Mouse (Mus musculus) kidney, postnatal 0 days (tissue): ENCODE measurements around the gene Nrg3. TPM values are rescaled to one million over a fixed set of nuclear protein-coding genes. Genes with fewer than 3 reads are reported as not detected.

ENCODE experiments used
- ATAC-seq: fragments of 200-750 bp; cut with Nextera tagmentation; replicated peaks from 2 replicates; pipeline ENCODE4 v1.8.0; 2017; ENCODE audit warnings: low read depth, moderate number of reproducible peaks, moderate TSS enrichment, moderate library complexity; ENCODE audit not compliant: low FRiP score
- DNase-seq: peaks from one replicate; pipeline ENCODE4 v3.0.0-alpha.2; 2016; ENCODE audit warnings: low spot score
- H3K27ac ChIP-seq: fragments of 300-500 bp; sonication (generic); 2 replicates; pipeline ENCODE4 v1.5.1; 2014; ENCODE audit warnings: mild to moderate bottlenecking
- H3K27me3 ChIP-seq: fragments of 300-500 bp; sonication (generic); 2 replicates; pipeline ENCODE4 v1.6.1; 2014; ENCODE audit warnings: low read length, mixed read lengths; ENCODE audit not compliant: insufficient read depth
- H3K36me3 ChIP-seq: fragments of 300-500 bp; sonication (generic); 2 replicates; pipeline ENCODE4 v1.6.1; 2014; ENCODE audit warnings: low read length, mixed read lengths; ENCODE audit not compliant: insufficient read depth
- H3K4me1 ChIP-seq: fragments of 300-500 bp; sonication (generic); replicated peaks from 2 replicates; pipeline ENCODE4 v1.6.1; 2014; ENCODE audit warnings: antibody characterized with exemption, low read length, mixed read lengths; ENCODE audit not compliant: insufficient read depth
- H3K4me2 ChIP-seq: fragments of 300-500 bp; sonication (generic); 2 replicates; pipeline ENCODE4 v1.6.1; 2014; ENCODE audit warnings: mild to moderate bottlenecking, low read length, moderate library complexity, mixed read lengths
- H3K4me3 ChIP-seq: fragments of 300-500 bp; sonication (generic); replicated peaks from 2 replicates; pipeline ENCODE4 v1.5.1; 2014; ENCODE audit warnings: low read depth, low read length
- H3K9ac ChIP-seq: fragments of 300-500 bp; sonication (generic); 2 replicates; pipeline ENCODE4 v1.6.1; 2014; ENCODE audit warnings: low read depth, low read length
- H3K9me3 ChIP-seq: fragments of 300-500 bp; sonication (generic); replicated peaks from 2 replicates; pipeline ENCODE4 v1.6.1; 2016; ENCODE audit warnings: low read length, inconsistent platforms, mixed read lengths
- CTCF ChIP-seq: IDR thresholded peaks from 2 replicates; pipeline ENCODE4 v1.5.1; 2016; ENCODE audit warnings: antibody characterized with exemption, low read depth, mild to moderate bottlenecking, moderate library complexity
- WGBS: fragments of 180-500 bp; shearing (Covaris S2); extraction: QIAGEN DNeasy Blood & Tissue Kit; methylation state at CpG from one replicate; pipeline ENCODE4 v1.1.7; 2014; 5-methylcytosine and 5-hydroxymethylcytosine counted together
- polyA plus RNA-seq: library from polyadenylated mRNA; unstranded; fragments of >200 nt; fragmentation: Nextera tagmentation; extraction: Ambion mirVana; gene quantifications from 2 replicates; pipeline ENCODE4 v1.2.1, GENCODE M21; 2015

Gene Nrg3
- polyA plus RNA-seq, 1 experiment from 2014 or later, result 0.20 TPM

- ATAC-seq (no peak), DNase-seq (no peak)
- Histone ChIP-seq H3K9ac (no peak overlapping the region), H3K36me3 (no peaks in the 10 kb centered on the region), H3K4me1 (no peaks in the 10 kb centered on the region), H3K4me3 (no peak overlapping the region), H3K9me3 (no peaks in the 10 kb centered on the region), H3K27me3 (no peaks in the 10 kb centered on the region), H3K4me2 (no peak overlapping the region), H3K27ac (no peak overlapping the region)
- TF ChIP-seq CTCF, result no peak
- 87% methylated on average over 4 of the region's 4 CpGs for WGBS
Measured at GRCm38 (mm10) chr14:38835006-38835405, 637.9 kb downstream of the Nrg3 start.

- H3K4me1 ChIP-seq, result no peaks in the 10 kb centered on the region
- H3K36me3 ChIP-seq, result no peaks in the 10 kb centered on the region
- ATAC-seq, result no peak
- no peak for TF ChIP-seq CTCF
- DNase-seq, result no peak
- H3K9ac ChIP-seq, result no peak overlapping the region
- no peaks in the 10 kb centered on the region for H3K9me3 ChIP-seq
- H3K27me3 ChIP-seq, result no peaks in the 10 kb centered on the region
- no peak overlapping the region for H3K27ac ChIP-seq
- no peak overlapping the region for H3K4me3 ChIP-seq
- no peak overlapping the region for H3K4me2 ChIP-seq
- 88% methylated on average over 1 of the region's 1 CpGs for WGBS
Measured at GRCm38 (mm10) chr14:38824891-38825290, 648.0 kb downstream of the Nrg3 start.

GRCm38 (mm10) chr14:38797027-38797426 lies 675.9 kb downstream of the Nrg3 start:
- DNase-seq (no peak), ATAC-seq (no peak)
- no peaks in the 10 kb centered on the region for H3K27me3 ChIP-seq
- no peak overlapping the region for H3K4me2 ChIP-seq
- TF ChIP-seq CTCF, result no peak
- H3K4me3 ChIP-seq, result no peak overlapping the region
- H3K27ac ChIP-seq, result no peak overlapping the region
- no peak overlapping the region for H3K9ac ChIP-seq
- no peaks in the 10 kb centered on the region for H3K36me3 ChIP-seq
- no peaks in the 10 kb centered on the region for H3K9me3 ChIP-seq
- 76% methylated on average over 3 of the region's 3 CpGs for WGBS
- no peaks in the 10 kb centered on the region for H3K4me1 ChIP-seq

- H3K4me2 ChIP-seq, result no peak overlapping the region
- no peaks in the 10 kb centered on the region for H3K27me3 ChIP-seq
- no peak for TF ChIP-seq CTCF
- H3K36me3 ChIP-seq, result no peaks in the 10 kb centered on the region
- H3K9ac ChIP-seq, result no peak overlapping the region
- H3K27ac ChIP-seq, result no peak overlapping the region
- no peak for ATAC-seq
- H3K9me3 ChIP-seq, result no peaks in the 10 kb centered on the region
- no peak overlapping the region for H3K4me3 ChIP-seq
- WGBS, result 84% methylated on average over 5 of the region's 5 CpGs
- H3K4me1 ChIP-seq, result no peaks in the 10 kb centered on the region
- DNase-seq, result no peak
Measured at GRCm38 (mm10) chr14:38775291-38776116, 697.4 kb downstream of the Nrg3 start.

GRCm38 (mm10) chr14:38774811-38775210 lies 698.1 kb downstream of the Nrg3 start:
- Histone ChIP-seq H3K27ac (no peak overlapping the region), H3K4me2 (no peak overlapping the region), H3K36me3 (no peaks in the 10 kb centered on the region), H3K4me1 (no peaks in the 10 kb centered on the region), H3K9me3 (no peaks in the 10 kb centered on the region), H3K9ac (no peak overlapping the region), H3K27me3 (no peaks in the 10 kb centered on the region), H3K4me3 (no peak overlapping the region)
- DNase-seq, result peak; percentile 24
- 71% methylated on average over 1 of the region's 1 CpGs for WGBS
- TF ChIP-seq CTCF, result no peak
- no peak for ATAC-seq

- H3K27ac ChIP-seq, result no peak overlapping the region
- H3K4me1 ChIP-seq, result no peaks in the 10 kb centered on the region
- no peaks in the 10 kb centered on the region for H3K9me3 ChIP-seq
- H3K4me2 ChIP-seq, result no peak overlapping the region
- ATAC-seq, result no peak
- no peak overlapping the region for H3K9ac ChIP-seq
- H3K36me3 ChIP-seq, result no peaks in the 10 kb centered on the region
- DNase-seq, result no peak
- no peak for TF ChIP-seq CTCF
- H3K27me3 ChIP-seq, result no peaks in the 10 kb centered on the region
- H3K4me3 ChIP-seq, result no peak overlapping the region
Measured at GRCm38 (mm10) chr14:38730465-38730864, 742.4 kb downstream of the Nrg3 start.
